17 mouse cellular contexts compared by ENCODE assay signal in genomic region chrX:74856104-74856503, GRCm38 (mm10). TPM values are rescaled to one million over a fixed set of nuclear protein-coding genes. Genes with fewer than 3 reads are reported as not detected.
DNase-seq lines count a peak whose midpoint lies in the region; ATAC-seq lines count a peak whose summit lies in the region.
"Not testable (repeated sequence)": the region's sequence is repeated elsewhere in the genome, so short reads cannot be mapped to it uniquely, and the experiment has no call there.
"Had no signal": no experiment of that assay in that cellular context is flagged by ENCODE, and none has a peak within 500 bp of the region (broad histone marks: within the 10 kb centered on the region; RNA-seq: fewer than 3 reads in every experiment).

No protein-coding gene starts in this region.

- H3K9me3 ChIP-seq in embryonic facial prominence, embryonic 14.5 days (ENCODE audit: control insufficient read depth, low read length); hindbrain, embryonic 11.5 days (ENCODE audit: control insufficient read depth, low read length); limb, embryonic 11.5 days (ENCODE audit: control insufficient read depth, low read length); neural tube, embryonic 11.5 days (ENCODE audit: control insufficient read depth, low read length): not testable (repeated sequence)

- H3K4me1 ChIP-seq in embryonic facial prominence, embryonic 14.5 days (ENCODE audit: control insufficient read depth, insufficient read depth, low read length); hindbrain, embryonic 11.5 days (replicated peaks; ENCODE audit: control insufficient read depth, insufficient read depth, low read length); limb, embryonic 11.5 days (ENCODE audit: control insufficient read depth, insufficient read depth, low read length); neural tube, embryonic 11.5 days (ENCODE audit: control insufficient read depth, insufficient read depth, low read length): not testable (repeated sequence)

- not testable (repeated sequence) for H3K4me3 ChIP-seq in embryonic facial prominence, embryonic 14.5 days (ENCODE audit: low read depth, low read length); hindbrain, embryonic 11.5 days (ENCODE audit: low read depth, low read length); limb, embryonic 11.5 days (ENCODE audit: low read depth, low read length); neural tube, embryonic 11.5 days (ENCODE audit: low read depth, low read length)

- WGBS in embryonic facial prominence, embryonic 14.5 days = 85% methylated on average over 12 of the region's 12 CpGs
- WGBS in hindbrain, embryonic 11.5 days = 90% methylated on average over 12 of the region's 12 CpGs
- 92% methylated on average over 12 of the region's 12 CpGs for WGBS in limb, embryonic 11.5 days
- 94% methylated on average over 12 of the region's 12 CpGs for WGBS in neural tube, embryonic 11.5 days

- H3K4me2 ChIP-seq in embryonic facial prominence, embryonic 14.5 days (ENCODE audit: low read depth, low read length); hindbrain, embryonic 11.5 days (replicated peaks; ENCODE audit: low read depth, low read length); limb, embryonic 11.5 days (ENCODE audit: low read depth, severe bottlenecking); neural tube, embryonic 11.5 days (ENCODE audit: low read depth): not testable (repeated sequence)

- H3K9ac ChIP-seq in embryonic facial prominence, embryonic 14.5 days (ENCODE audit: low read depth, low read length); hindbrain, embryonic 11.5 days (ENCODE audit: low read depth, low read length); limb, embryonic 11.5 days (ENCODE audit: low read length); neural tube, embryonic 11.5 days (ENCODE audit: low read length): not testable (repeated sequence)

- H3K27me3 ChIP-seq in embryonic facial prominence, embryonic 14.5 days (replicated peaks; ENCODE audit: control insufficient read depth, insufficient read depth, low read length); hindbrain, embryonic 11.5 days (ENCODE audit: control insufficient read depth, insufficient read depth, low read length); limb, embryonic 11.5 days (ENCODE audit: control insufficient read depth, insufficient read depth, low read length); neural tube, embryonic 11.5 days (ENCODE audit: control insufficient read depth, insufficient read depth, low read length): not testable (repeated sequence)

- H3K27ac ChIP-seq in embryonic facial prominence, embryonic 14.5 days (replicated peaks; ENCODE audit: low read depth, low read length); hindbrain, embryonic 11.5 days (ENCODE audit: low read depth, low read length); limb, embryonic 11.5 days (replicated peaks; ENCODE audit: low read depth, low read length); neural tube, embryonic 11.5 days (ENCODE audit: low read depth, low read length): not testable (repeated sequence)

- ATAC-seq in embryonic facial prominence, embryonic 14.5 days (ENCODE audit: low read depth); hindbrain, embryonic 11.5 days (ENCODE audit: low FRiP score); limb, embryonic 11.5 days (ENCODE audit: insufficient number of reproducible peaks, low FRiP score, low TSS enrichment, low read depth); neural tube, embryonic 11.5 days (ENCODE audit: insufficient read depth, low FRiP score, low TSS enrichment): not testable (repeated sequence)

- DNase-seq in A20 (ENCODE audit: low read depth, low spot score) = peak; percentile 2
- DNase-seq in NIH3T3 (ENCODE audit: low read depth) = peak; percentile 18
- DNase-seq in embryo, embryonic 10 days (ENCODE audit: low spot score) = peak; percentile 6
- DNase-seq in embryonic facial prominence, embryonic 14.5 days (ENCODE audit: low spot score) = peak; percentile 15
- DNase-seq in hindbrain, embryonic 11.5 days (ENCODE audit: low spot score) = peak; percentile 6
- DNase-seq in limb, embryonic 11.5 days (ENCODE audit: low spot score) = peak; percentile 22
- peak; percentile 9 for DNase-seq in neural tube, embryonic 11.5 days (ENCODE audit: low spot score)

- not testable (repeated sequence) for H3K36me3 ChIP-seq in embryonic facial prominence, embryonic 14.5 days (ENCODE audit: control insufficient read depth, insufficient read depth, low read length); hindbrain, embryonic 11.5 days (ENCODE audit: control insufficient read depth, insufficient read depth, low read length); limb, embryonic 11.5 days (ENCODE audit: control insufficient read depth, insufficient read depth, low read length); neural tube, embryonic 11.5 days (ENCODE audit: control insufficient read depth, insufficient read depth, low read length)

RNA-seq across cellular contexts. Expression of gene Gm5936, which starts 19.1 kb away (rescaled TPM):
- polyA plus RNA-seq in embryonic facial prominence, embryonic 14.5 days (2014; fragmentation: Nextera tagmentation; extraction: Ambion mirVana) = 0.08 TPM in 1 of 2 replicates, not detected in the other
- not detected in 2 replicates for polyA plus RNA-seq in hindbrain, embryonic 11.5 days (2014; fragmentation: Nextera tagmentation; extraction: Ambion mirVana)
- not detected in 2 replicates for polyA plus RNA-seq in limb, embryonic 11.5 days (2014; fragmentation: Nextera tagmentation; extraction: Ambion mirVana)
- polyA plus RNA-seq in neural tube, embryonic 11.5 days (2014; fragmentation: Nextera tagmentation; extraction: Ambion mirVana) = not detected in 2 replicates
- polyA plus RNA-seq: C2C12; embryonic facial prominence, embryonic 12.5 days; forebrain, embryonic 10.5 days; heart, embryonic 13.5 days; intestine, embryonic 15.5 days; kidney, embryonic 16.5 days; limb, embryonic 10.5 days; liver, embryonic 15.5 days; lung, embryonic 15.5 days; neural tube, embryonic 13.5 days had no signal
